Mouse (Mus musculus): ENCODE results near the gene Ranbp1. TPM values are rescaled to one million over a fixed set of nuclear protein-coding genes. Genes with fewer than 3 reads are reported as not detected.

Gene Ranbp1
- total and polyA plus RNA-seq, 2 experiments: 37.0 to 39.5 TPM

GRCm38 (mm10) chr16:18195068-18195467 is 53.5 kb downstream of the Ranbp1 start:
- Histone ChIP-seq H3K27me3 (ENCODE audit: control insufficient read depth, insufficient read depth, low read length) (no peaks in the 10 kb centered on the region), H3K27ac (replicated peaks; ENCODE audit: insufficient read depth, low read depth, low read length) (no peak overlapping the region), H3K4me3 (ENCODE audit: insufficient read depth, low read depth, low read length) (no peak overlapping the region), H3K36me3 (ENCODE audit: control insufficient read depth, insufficient read depth, low read length) (no peaks in the 10 kb centered on the region), H3K4me1 (ENCODE audit: control insufficient read depth, insufficient read depth, low read length) (no peaks in the 10 kb centered on the region), H3K9ac (ENCODE audit: low read depth, low read length) (no peak overlapping the region), H3K79me2 (ENCODE audit: control insufficient read depth, insufficient read depth, low read length) (no peaks in the 10 kb centered on the region)
- 74% methylated on average over 5 of the region's 5 CpGs for WGBS
- TF ChIP-seq CTCF (IDR thresholded peaks at IDR 0.05; ENCODE audit: low read depth, low read length) (no peak), POLR2A (IDR thresholded peaks at IDR 0.05; ENCODE audit: extremely low read depth, insufficient read depth, low read length) (no peak)
- no peak for DNase-seq (ENCODE audit: extremely low read depth, low read depth, low spot score)

- no peaks in the 10 kb centered on the region for H3K79me2 ChIP-seq (ENCODE audit: control insufficient read depth, insufficient read depth, low read length)
- H3K36me3 ChIP-seq (ENCODE audit: control insufficient read depth, insufficient read depth, low read length): no peaks in the 10 kb centered on the region
- no peak for TF ChIP-seq CTCF (IDR thresholded peaks at IDR 0.05; ENCODE audit: low read depth, low read length)
- TF ChIP-seq POLR2A (IDR thresholded peaks at IDR 0.05; ENCODE audit: extremely low read depth, insufficient read depth, low read length): no peak
- WGBS: 93% methylated on average over 15 of the region's 15 CpGs
- no peak overlapping the region for H3K27ac ChIP-seq (replicated peaks; ENCODE audit: insufficient read depth, low read depth, low read length)
- no peaks in the 10 kb centered on the region for H3K4me1 ChIP-seq (ENCODE audit: control insufficient read depth, insufficient read depth, low read length)
- DNase-seq (ENCODE audit: extremely low read depth, low read depth, low spot score): no peak
- H3K9ac ChIP-seq (ENCODE audit: low read depth, low read length): no peak overlapping the region
- no peak overlapping the region for H3K4me3 ChIP-seq (ENCODE audit: insufficient read depth, low read depth, low read length)
- H3K27me3 ChIP-seq (ENCODE audit: control insufficient read depth, insufficient read depth, low read length): no peaks in the 10 kb centered on the region
These were observed 54.1 kb downstream of the Ranbp1 start for GRCm38 (mm10) chr16:18194208-18194985.

GRCm38 (mm10) chr16:18191006-18191405 is 57.5 kb downstream of the Ranbp1 start:
- Histone ChIP-seq H3K4me3 (ENCODE audit: insufficient read depth, low read depth, low read length) (no peak overlapping the region), H3K36me3 (ENCODE audit: control insufficient read depth, insufficient read depth, low read length) (no peaks in the 10 kb centered on the region), H3K27me3 (ENCODE audit: control insufficient read depth, insufficient read depth, low read length) (no peaks in the 10 kb centered on the region), H3K79me2 (ENCODE audit: control insufficient read depth, insufficient read depth, low read length) (no peaks in the 10 kb centered on the region), H3K4me1 (ENCODE audit: control insufficient read depth, insufficient read depth, low read length) (0 out of 2 replicates have a peak, but pooled peaks cover 2% of the 10 kb centered on the region), H3K9ac (ENCODE audit: low read depth, low read length) (no peak overlapping the region), H3K27ac (replicated peaks; ENCODE audit: insufficient read depth, low read depth, low read length) (no peak overlapping the region)
- no peak for DNase-seq (ENCODE audit: extremely low read depth, low read depth, low spot score)
- TF ChIP-seq POLR2A (IDR thresholded peaks at IDR 0.05; ENCODE audit: extremely low read depth, insufficient read depth, low read length) (no peak), CTCF (IDR thresholded peaks at IDR 0.05; ENCODE audit: low read depth, low read length) (no peak)
- 41% methylated on average over 2 of the region's 2 CpGs for WGBS

Other genes with a start within 250 kb of the Ranbp1 start
- 45.3 and 45.9 TPM in 2 replicates for gene Dgcr6, start 195.9 kb downstream of the Ranbp1 start, total RNA-seq (2014; rRNA removed)
- gene Dgcr6, start 195.9 kb downstream of the Ranbp1 start, polyA plus RNA-seq (2012; rRNA removed): 103 and 121 TPM in 2 replicates
- gene Prodh, start 158.5 kb downstream of the Ranbp1 start, total RNA-seq (2014; rRNA removed): 246 and 376 TPM in 2 replicates
- 356 and 394 TPM in 2 replicates for gene Prodh, start 158.5 kb downstream of the Ranbp1 start, polyA plus RNA-seq (2012; rRNA removed)
- not detected in 2 replicates for gene Rtn4r, start 121.1 kb downstream of the Ranbp1 start, total RNA-seq (2014; rRNA removed)
- gene Rtn4r, start 121.1 kb downstream of the Ranbp1 start, polyA plus RNA-seq (2012; rRNA removed): 0.07 TPM in 1 of 2 replicates, not detected in the other
- not detected in 2 replicates for gene Ccdc188, start 30.9 kb downstream of the Ranbp1 start, total RNA-seq (2014; rRNA removed)
- not detected in 2 replicates for gene Ccdc188, start 30.9 kb downstream of the Ranbp1 start, polyA plus RNA-seq (2012; rRNA removed)
- 1.2 and 1.3 TPM in 2 replicates for gene Zdhhc8, start 13.6 kb downstream of the Ranbp1 start, total RNA-seq (2014; rRNA removed)
- 10.9 and 12.3 TPM in 2 replicates for gene Zdhhc8, start 13.6 kb downstream of the Ranbp1 start, polyA plus RNA-seq (2012; rRNA removed)
- gene Trmt2a, start 53 bp downstream of the Ranbp1 start, total RNA-seq (2014; rRNA removed): 12.8 and 14.6 TPM in 2 replicates
- gene Trmt2a, start 53 bp downstream of the Ranbp1 start, polyA plus RNA-seq (2012; rRNA removed): 15.8 and 19.4 TPM in 2 replicates
- gene Gm49776, start 9.6 kb upstream of the Ranbp1 start, total RNA-seq (2014; rRNA removed): not detected in 2 replicates
- gene Gm49776, start 9.6 kb upstream of the Ranbp1 start, polyA plus RNA-seq (2012; rRNA removed): not detected in 2 replicates
- gene Dgcr8, start 40.5 kb upstream of the Ranbp1 start, total RNA-seq (2014; rRNA removed): 8.3 and 11.7 TPM in 2 replicates
- gene Dgcr8, start 40.5 kb upstream of the Ranbp1 start, polyA plus RNA-seq (2012; rRNA removed): 6.0 and 8.0 TPM in 2 replicates
- 42.4 and 58.0 TPM in 2 replicates for gene Tango2, start 99.4 kb upstream of the Ranbp1 start, total RNA-seq (2014; rRNA removed)
- gene Tango2, start 99.4 kb upstream of the Ranbp1 start, polyA plus RNA-seq (2012; rRNA removed): 52.6 and 57.1 TPM in 2 replicates
- 14.1 and 18.5 TPM in 2 replicates for gene Arvcf, start 99.5 kb upstream of the Ranbp1 start, total RNA-seq (2014; rRNA removed)
- gene Arvcf, start 99.5 kb upstream of the Ranbp1 start, polyA plus RNA-seq (2012; rRNA removed): 17.1 and 18.4 TPM in 2 replicates
- 23.9 and 30.9 TPM in 2 replicates for gene Txnrd2, start 177.7 kb upstream of the Ranbp1 start, total RNA-seq (2014; rRNA removed)
- gene Txnrd2, start 177.7 kb upstream of the Ranbp1 start, polyA plus RNA-seq (2012; rRNA removed): 39.1 and 46.6 TPM in 2 replicates
- gene Comt, start 178.1 kb upstream of the Ranbp1 start, total RNA-seq (2014; rRNA removed): 474 and 538 TPM in 2 replicates
- gene Comt, start 178.1 kb upstream of the Ranbp1 start, polyA plus RNA-seq (2012; rRNA removed): 779 and 1,223 TPM in 2 replicates
- gene Gnb1l, start 250.0 kb upstream of the Ranbp1 start, total RNA-seq (2014; rRNA removed): 1.4 and 1.5 TPM in 2 replicates
- gene Gnb1l, start 250.0 kb upstream of the Ranbp1 start, polyA plus RNA-seq (2012; rRNA removed): 3.6 and 4.8 TPM in 2 replicates